Mouse (Mus musculus) lung, postnatal 14 days (tissue): ENCODE results near the gene Tmem132a.

Experiments
- DNase-seq: peaks from one replicate; pipeline ENCODE4 v3.0.0; 2021

The Tmem132a gene

GRCm38 (mm10) chr19:10829436-10830175 lies 40.1 kb downstream of the Tmem132a start, which contains the start of gene Cd6:
Gene Cd6 (minus strand): TSS chr19:10830058.
- no peak for DNase-seq

- no peak for DNase-seq
These were observed 41.4 kb downstream of the Tmem132a start for GRCm38 (mm10) chr19:10828321-10828720.

- no peak for DNase-seq
These were observed 45.7 kb downstream of the Tmem132a start for GRCm38 (mm10) chr19:10824061-10824460.

GRCm38 (mm10) chr19:10822534-10822933 lies 47.2 kb downstream of the Tmem132a start:
- no peak for DNase-seq

- DNase-seq = no peak
These were observed 48.4 kb downstream of the Tmem132a start for GRCm38 (mm10) chr19:10821319-10821718.

GRCm38 (mm10) chr19:10818217-10818946 lies 51.4 kb downstream of the Tmem132a start:
- peak; percentile 25 for DNase-seq

GRCm38 (mm10) chr19:10816462-10816861 lies 53.3 kb downstream of the Tmem132a start:
- no peak for DNase-seq

- DNase-seq = no peak
These were observed 53.9 kb downstream of the Tmem132a start for GRCm38 (mm10) chr19:10815871-10816270.

- DNase-seq = no peak
These were observed 55.8 kb downstream of the Tmem132a start for GRCm38 (mm10) chr19:10813905-10814304.

GRCm38 (mm10) chr19:10813039-10813438 lies 56.7 kb downstream of the Tmem132a start:
- DNase-seq = no peak

- DNase-seq = no peak
These were observed 58.3 kb downstream of the Tmem132a start for GRCm38 (mm10) chr19:10811471-10811870.

GRCm38 (mm10) chr19:10810176-10810492 lies 59.6 kb downstream of the Tmem132a start:
- DNase-seq = peak; percentile 43

- DNase-seq = no peak
These were observed 60.1 kb downstream of the Tmem132a start for GRCm38 (mm10) chr19:10809428-10810175.

- DNase-seq = no peak
These were observed 61.1 kb downstream of the Tmem132a start for GRCm38 (mm10) chr19:10808524-10809233.
